Mouse (Mus musculus) heart, embryonic 11.5 days (tissue): ENCODE data around the gene Prickle1. TPM values are rescaled to one million over a fixed set of nuclear protein-coding genes. Genes with fewer than 3 reads are reported as not detected.

Source experiments
- ATAC-seq: fragments of 200-750 bp; cut with Nextera tagmentation; replicated peaks from 2 replicates; pipeline ENCODE4 v1.8.0; 2017; ENCODE audit warnings: moderate library complexity; ENCODE audit not compliant: insufficient number of reproducible peaks, low FRiP score, low TSS enrichment
- H3K27ac ChIP-seq: fragments of 300-500 bp; sonication (generic); 2 replicates; pipeline ENCODE4 v1.5.1; 2014; ENCODE audit warnings: mild to moderate bottlenecking, low read depth, low read length
- H3K27me3 ChIP-seq: fragments of 300-500 bp; sonication (generic); 2 replicates; pipeline ENCODE4 v1.6.1; 2014; ENCODE audit warnings: mild to moderate bottlenecking, low read length, mixed read lengths; ENCODE audit not compliant: control insufficient read depth, insufficient read depth
- H3K36me3 ChIP-seq: fragments of 300-500 bp; sonication (generic); 2 replicates; pipeline ENCODE4 v1.6.1; 2014; ENCODE audit warnings: mild to moderate bottlenecking, low read length, moderate library complexity, mixed read lengths; ENCODE audit not compliant: control insufficient read depth, insufficient read depth
- H3K4me1 ChIP-seq: fragments of 300-500 bp; sonication (generic); 2 replicates; pipeline ENCODE4 v1.6.1; 2014; ENCODE audit warnings: low read length; ENCODE audit not compliant: control insufficient read depth, insufficient read depth
- H3K4me2 ChIP-seq: fragments of 300-500 bp; sonication (generic); 2 replicates; pipeline ENCODE4 v1.6.1; 2014; ENCODE audit warnings: mild to moderate bottlenecking, moderate library complexity
- H3K4me3 ChIP-seq: fragments of 300-500 bp; sonication (generic); 2 replicates; pipeline ENCODE4 v1.5.1; 2014; ENCODE audit warnings: low read depth, low read length
- H3K9ac ChIP-seq: fragments of 300-500 bp; sonication (generic); 2 replicates; pipeline ENCODE4 v1.6.1; 2014; ENCODE audit warnings: mild to moderate bottlenecking, low read depth, low read length, moderate library complexity
- H3K9me3 ChIP-seq: fragments of 300-500 bp; sonication (generic); replicated peaks from 2 replicates; pipeline ENCODE4 v1.6.1; 2016; ENCODE audit warnings: low read length; ENCODE audit not compliant: control insufficient read depth
- WGBS: fragments of 180-500 bp; shearing (Covaris S2); extraction: QIAGEN DNeasy Blood & Tissue Kit; methylation state at CpG from one replicate; pipeline ENCODE4 v1.1.7; 2014; ENCODE audit not compliant: insufficient replicate concordance; 5-methylcytosine and 5-hydroxymethylcytosine counted together
- polyA plus RNA-seq: library from polyadenylated mRNA; unstranded; fragments of >200 nt; fragmentation: Nextera tagmentation; extraction: Ambion mirVana; gene quantifications from 2 replicates; pipeline ENCODE4 v1.2.1, GENCODE M21; 2014

Gene Prickle1
- polyA plus RNA-seq, 1 experiment from 2014 or later = 29.5 TPM

DNA sequence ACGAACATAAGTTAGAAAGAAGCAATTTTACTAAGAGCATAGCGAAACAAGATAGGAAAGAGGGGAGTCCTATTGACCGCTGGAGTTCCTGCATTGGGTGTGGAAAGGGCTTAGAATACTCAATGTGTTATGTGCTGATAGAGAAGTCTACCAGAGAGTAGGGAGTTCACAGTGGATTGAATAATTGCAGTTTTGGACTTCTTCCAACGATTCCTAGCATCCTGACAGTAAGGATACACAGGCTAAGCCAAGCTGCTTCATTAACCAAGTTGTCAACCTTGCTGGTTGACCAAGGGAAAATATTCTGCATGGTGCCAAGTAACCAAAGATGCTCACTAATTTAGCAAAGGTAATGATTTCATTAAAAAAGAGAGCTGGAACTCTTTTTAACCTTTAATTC is 118.0 kb downstream of the Prickle1 start:
- H3K4me1 ChIP-seq = peaks cover 4% of the 10 kb centered on the region; the same call in 1 of the 2 replicates
- H3K4me2 ChIP-seq = no peak overlapping the region
- H3K27me3 ChIP-seq = no peaks in the 10 kb centered on the region
- no peaks in the 10 kb centered on the region for H3K9me3 ChIP-seq
- 72% methylated on average over 4 of the region's 4 CpGs for WGBS
- H3K36me3 ChIP-seq = no peaks in the 10 kb centered on the region
- H3K4me3 ChIP-seq = no peak overlapping the region
- H3K9ac ChIP-seq = no peak overlapping the region
- no peak for ATAC-seq
- no peak overlapping the region for H3K27ac ChIP-seq

DNA sequence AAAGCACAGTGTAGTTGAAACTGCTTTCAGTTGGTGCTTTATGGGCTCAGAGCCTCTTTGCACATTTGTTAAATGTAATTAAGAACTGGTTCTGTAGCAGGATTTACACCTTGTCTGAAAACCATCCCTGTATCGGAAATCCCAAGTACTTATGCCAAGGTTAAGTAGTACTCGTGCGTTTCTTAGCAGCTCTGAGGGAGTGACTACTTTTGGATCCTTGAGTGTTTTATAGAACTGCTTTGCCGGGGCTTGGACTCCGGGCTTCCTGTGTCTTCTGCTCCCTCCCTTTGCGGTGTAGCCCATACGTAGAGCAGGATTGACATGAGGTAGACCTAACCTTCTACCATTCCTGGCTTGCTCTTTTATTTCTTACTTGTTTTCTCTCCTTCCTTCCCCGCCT is 120.0 kb downstream of the Prickle1 start:
- 74% methylated on average over 8 of the region's 8 CpGs for WGBS

GRCm38 (mm10) chr15:93474277-93474676 is 121.4 kb downstream of the Prickle1 start:
- H3K9me3 ChIP-seq = no peaks in the 10 kb centered on the region
- no peak for ATAC-seq
- 53% methylated on average over 3 of the region's 3 CpGs for WGBS
- H3K36me3 ChIP-seq = no peaks in the 10 kb centered on the region
- no peaks in the 10 kb centered on the region for H3K27me3 ChIP-seq
- H3K27ac ChIP-seq = no peak overlapping the region
- no peak overlapping the region for H3K4me2 ChIP-seq
- H3K4me3 ChIP-seq = no peak overlapping the region
- peaks cover 4% of the 10 kb centered on the region; the same call in 1 of the 2 replicates for H3K4me1 ChIP-seq
- H3K9ac ChIP-seq = no peak overlapping the region

More for the DNA sequence above, 120.0 kb downstream of the Prickle1 start:
- Histone ChIP-seq H3K9ac (no peak overlapping the region), H3K27me3 (no peaks in the 10 kb centered on the region), H3K4me1 (peaks cover 4% of the 10 kb centered on the region; the same call in 1 of the 2 replicates), H3K27ac (no peak overlapping the region), H3K36me3 (no peaks in the 10 kb centered on the region), H3K4me3 (no peak overlapping the region), H3K4me2 (no peak overlapping the region), H3K9me3 (no peaks in the 10 kb centered on the region)
- ATAC-seq = no peak

- Histone ChIP-seq H3K27me3 (no peaks in the 10 kb centered on the region), H3K27ac (no peak overlapping the region), H3K4me2 (no peak overlapping the region), H3K9ac (no peak overlapping the region), H3K4me1 (peaks cover 4% of the 10 kb centered on the region; the same call in 1 of the 2 replicates), H3K4me3 (no peak overlapping the region), H3K9me3 (no peaks in the 10 kb centered on the region), H3K36me3 (0 out of 2 replicates have a peak, but pooled peaks cover 2% of the 10 kb centered on the region)
- 89% methylated on average over 1 of the region's 1 CpGs for WGBS
- no peak for ATAC-seq
These were observed 123.6 kb downstream of the Prickle1 start for GRCm38 (mm10) chr15:93472089-93472488.

DNA sequence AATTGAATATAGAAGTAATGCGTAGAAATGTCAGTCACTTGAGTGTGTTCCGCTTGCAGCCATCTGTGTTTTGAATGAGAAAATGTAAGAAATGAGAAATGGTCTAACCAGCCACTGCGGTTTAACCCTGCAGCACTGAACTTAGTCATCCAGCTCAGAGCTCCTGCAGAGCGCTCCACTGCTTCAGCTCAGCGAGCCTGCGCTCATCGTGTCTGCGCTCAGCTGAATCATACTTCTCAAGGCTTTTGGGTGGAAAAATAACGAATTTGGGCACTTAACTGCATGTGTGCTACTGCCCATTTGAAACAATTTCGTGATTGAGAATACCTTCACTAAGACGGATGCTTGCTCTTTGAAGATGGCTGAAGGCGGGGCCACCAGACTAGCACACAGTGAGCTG is 124.0 kb downstream of the Prickle1 start:
- H3K36me3 ChIP-seq = 0 out of 2 replicates have a peak, but pooled peaks cover 4% of the 10 kb centered on the region
- no peak overlapping the region for H3K27ac ChIP-seq
- no peaks in the 10 kb centered on the region for H3K27me3 ChIP-seq
- ATAC-seq = no peak
- H3K9me3 ChIP-seq = no peaks in the 10 kb centered on the region
- H3K4me3 ChIP-seq = no peak overlapping the region
- WGBS = 83% methylated on average over 12 of the region's 12 CpGs
- no peak overlapping the region for H3K9ac ChIP-seq
- H3K4me2 ChIP-seq = no peak overlapping the region
- peaks cover 4% of the 10 kb centered on the region; the same call in 1 of the 2 replicates for H3K4me1 ChIP-seq

GRCm38 (mm10) chr15:93461066-93461465 is 134.6 kb downstream of the Prickle1 start:
- Histone ChIP-seq H3K27ac (no peak overlapping the region), H3K4me1 (no peaks in the 10 kb centered on the region), H3K9me3 (no peaks in the 10 kb centered on the region), H3K36me3 (no peaks in the 10 kb centered on the region), H3K4me3 (no peak overlapping the region), H3K27me3 (no peaks in the 10 kb centered on the region), H3K9ac (no peak overlapping the region), H3K4me2 (no peak overlapping the region)
- 96% methylated on average over 23 of the region's 23 CpGs for WGBS
- ATAC-seq = no peak

DNA sequence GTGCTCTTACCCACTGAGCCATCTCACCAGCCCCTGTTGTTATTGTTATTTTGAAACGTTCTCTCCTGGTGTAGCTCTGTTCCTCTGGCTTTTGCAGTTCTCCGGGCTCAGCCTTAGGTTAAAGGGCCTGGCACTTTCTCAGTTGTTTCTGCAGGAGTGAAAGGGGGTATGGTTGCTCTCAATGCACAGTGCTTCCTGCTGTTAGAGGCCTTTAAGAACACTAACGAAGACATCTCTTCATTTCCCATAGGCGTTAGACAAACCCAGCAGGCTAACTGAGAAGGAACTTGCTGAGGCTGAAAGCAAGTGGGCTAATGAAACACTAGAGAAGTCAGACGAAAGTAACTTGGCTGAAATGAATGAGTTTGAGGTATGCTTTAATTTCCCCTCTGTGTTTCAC is 136.3 kb downstream of the Prickle1 start:
- no peaks in the 10 kb centered on the region for H3K4me1 ChIP-seq
- no peak for ATAC-seq
- H3K36me3 ChIP-seq = no peaks in the 10 kb centered on the region
- WGBS = 78% methylated on average over 5 of the region's 5 CpGs
- H3K27me3 ChIP-seq = no peaks in the 10 kb centered on the region
- no peak overlapping the region for H3K4me2 ChIP-seq
- no peak overlapping the region for H3K4me3 ChIP-seq
- no peak overlapping the region for H3K27ac ChIP-seq
- no peak overlapping the region for H3K9ac ChIP-seq
- H3K9me3 ChIP-seq = no peaks in the 10 kb centered on the region

- no peak overlapping the region for H3K4me2 ChIP-seq
- no peak overlapping the region for H3K4me3 ChIP-seq
- H3K27ac ChIP-seq = no peak overlapping the region
- no peaks in the 10 kb centered on the region for H3K9me3 ChIP-seq
- no peak for ATAC-seq
- peaks cover 3% of the 10 kb centered on the region; the same call in 1 of the 2 replicates for H3K4me1 ChIP-seq
- no peaks in the 10 kb centered on the region for H3K27me3 ChIP-seq
- H3K9ac ChIP-seq = no peak overlapping the region
- no peaks in the 10 kb centered on the region for H3K36me3 ChIP-seq
These were observed 139.7 kb downstream of the Prickle1 start for GRCm38 (mm10) chr15:93456005-93456404.

GRCm38 (mm10) chr15:93453296-93453695 is 142.4 kb downstream of the Prickle1 start:
- Histone ChIP-seq H3K36me3 (peaks cover 3% of the 10 kb centered on the region; the same call in 1 of the 2 replicates), H3K27me3 (no peaks in the 10 kb centered on the region), H3K27ac (no peak overlapping the region), H3K9me3 (no peaks in the 10 kb centered on the region), H3K4me2 (no peak overlapping the region), H3K4me1 (peaks cover 3% of the 10 kb centered on the region; the same call in 1 of the 2 replicates), H3K9ac (no peak overlapping the region), H3K4me3 (no peak overlapping the region)
- 70% methylated on average over 1 of the region's 1 CpGs for WGBS
- ATAC-seq = no peak
